Mouse (Mus musculus) regulatory T cell (primary cell): Measurements from ENCODE around the gene Ctbp2.

ENCODE experiments used
- in situ Hi-C: fragments of 300-600 bp; cut with MboI, MseI; formaldehyde crosslinking; loops from one replicate; pipeline ENCODE4 v1.15.1; 2025; ENCODE audit warnings: high pct_unique_total_duplicates

The Ctbp2 gene

GRCm38 (mm10) chr7:133009676-133010075 lies 114.5 kb downstream of the Ctbp2 start:
- in situ Hi-C loops: no loop called here

GRCm38 (mm10) chr7:133008663-133009062 lies 115.5 kb downstream of the Ctbp2 start:
- in situ Hi-C loops: no loop called here

- in situ Hi-C loops: no loop called here
Measured at GRCm38 (mm10) chr7:133007343-133007742, 116.8 kb downstream of the Ctbp2 start.

- in situ Hi-C loops: no loop called here
Measured at GRCm38 (mm10) chr7:133005772-133006171, 118.4 kb downstream of the Ctbp2 start.

GRCm38 (mm10) chr7:133003421-133003820 lies 120.7 kb downstream of the Ctbp2 start:
- in situ Hi-C loops: loop anchor here (5.0 kb wide), 1 partner anchor 351 kb away; no protein-coding TSS in a partner anchor

DNA sequence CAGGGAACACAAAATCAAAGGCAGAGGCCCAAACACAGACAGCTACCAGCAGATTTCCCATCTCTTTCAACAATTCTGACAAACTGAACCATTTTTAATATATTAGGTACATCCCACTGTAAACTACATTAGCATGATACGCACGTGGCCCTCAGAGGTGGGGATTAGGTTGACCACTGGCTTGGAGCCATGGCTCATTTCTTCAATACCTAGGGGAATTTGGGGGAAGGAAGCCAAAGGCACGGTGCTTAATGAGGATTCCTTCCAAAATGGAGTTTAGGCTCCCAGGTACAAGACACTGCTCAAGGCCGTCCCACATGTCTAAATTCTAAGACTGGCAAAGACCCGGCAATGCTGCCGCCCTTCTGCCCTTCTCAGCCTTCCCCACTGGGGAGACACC lies 121.9 kb downstream of the Ctbp2 start:
- in situ Hi-C loops: loop anchor here (5.0 kb wide), 1 partner anchor 350 kb away; no protein-coding TSS in a partner anchor

- in situ Hi-C loops: loop anchor here (5.0 kb wide), 1 partner anchor 349 kb away; no protein-coding TSS in a partner anchor
Measured at GRCm38 (mm10) chr7:133001388-133001787, 122.8 kb downstream of the Ctbp2 start.

GRCm38 (mm10) chr7:132999061-132999460 lies 125.1 kb downstream of the Ctbp2 start:
- in situ Hi-C loops: no loop called here

GRCm38 (mm10) chr7:132998639-132999038 lies 125.5 kb downstream of the Ctbp2 start:
- in situ Hi-C loops: no loop called here

DNA sequence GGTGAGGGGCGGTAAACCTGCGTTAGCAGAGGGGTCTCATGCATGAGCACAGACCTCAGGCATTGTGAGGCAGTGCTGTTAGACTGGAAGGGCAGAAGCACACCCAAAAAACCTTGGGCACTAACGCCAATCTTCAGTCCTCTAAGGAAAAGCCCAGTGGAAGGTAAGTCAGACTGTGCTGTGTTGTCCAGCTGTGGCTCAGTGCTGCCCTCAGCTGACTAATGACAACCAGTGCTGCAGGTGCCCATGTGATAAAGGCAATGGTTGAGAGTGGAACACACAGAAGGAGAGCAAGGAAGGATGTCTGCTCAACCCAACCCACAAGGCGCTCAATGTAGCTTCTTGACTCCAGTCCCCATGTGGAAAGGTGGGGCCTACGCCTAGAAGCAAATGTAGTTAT lies 127.8 kb downstream of the Ctbp2 start:
- in situ Hi-C loops: no loop called here

GRCm38 (mm10) chr7:132994628-132995191 lies 129.4 kb downstream of the Ctbp2 start:
- in situ Hi-C loops: no loop called here

- in situ Hi-C loops: no loop called here
Measured at GRCm38 (mm10) chr7:132994120-132994519, 130.0 kb downstream of the Ctbp2 start.

- in situ Hi-C loops: no loop called here
Measured at GRCm38 (mm10) chr7:132992967-132993615, 131.1 kb downstream of the Ctbp2 start.

DNA sequence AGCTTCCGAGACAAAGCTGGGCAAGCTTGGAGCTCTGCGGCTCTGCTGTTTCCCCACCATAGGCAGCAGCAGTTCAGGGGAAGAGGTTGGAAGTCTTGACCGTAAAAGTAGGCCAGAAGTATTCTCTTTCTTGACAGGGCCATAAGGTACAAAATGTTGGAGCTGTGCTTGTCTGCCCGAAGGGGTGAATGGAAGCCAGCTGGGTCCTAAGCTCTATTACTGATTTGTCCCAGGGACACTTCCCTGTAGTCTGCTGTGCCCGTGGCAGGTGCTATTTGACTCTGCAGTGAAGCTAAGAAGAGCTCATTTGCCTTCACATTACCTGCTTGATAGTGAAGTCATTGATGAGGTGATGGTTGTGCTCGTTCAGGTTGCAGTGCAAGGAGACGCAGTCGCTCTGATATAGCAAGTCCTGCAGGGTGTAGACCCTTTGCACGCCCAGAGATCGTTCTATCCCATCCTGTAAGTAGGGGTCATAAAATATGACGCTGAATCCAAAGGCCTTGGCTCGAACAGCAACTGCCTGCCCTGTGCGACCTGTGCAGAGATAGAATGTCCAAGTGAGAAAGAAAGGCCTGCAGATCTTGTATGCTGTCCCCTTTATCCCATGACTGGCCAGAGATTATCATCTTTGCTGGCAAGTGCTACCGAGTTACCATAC lies 132.8 kb downstream of the Ctbp2 start:
- in situ Hi-C loops: no loop called here

GRCm38 (mm10) chr7:132989839-132990238 lies 134.3 kb downstream of the Ctbp2 start:
- in situ Hi-C loops: no loop called here

GRCm38 (mm10) chr7:132982639-132983038 lies 141.5 kb downstream of the Ctbp2 start:
- in situ Hi-C loops: no loop called here

DNA sequence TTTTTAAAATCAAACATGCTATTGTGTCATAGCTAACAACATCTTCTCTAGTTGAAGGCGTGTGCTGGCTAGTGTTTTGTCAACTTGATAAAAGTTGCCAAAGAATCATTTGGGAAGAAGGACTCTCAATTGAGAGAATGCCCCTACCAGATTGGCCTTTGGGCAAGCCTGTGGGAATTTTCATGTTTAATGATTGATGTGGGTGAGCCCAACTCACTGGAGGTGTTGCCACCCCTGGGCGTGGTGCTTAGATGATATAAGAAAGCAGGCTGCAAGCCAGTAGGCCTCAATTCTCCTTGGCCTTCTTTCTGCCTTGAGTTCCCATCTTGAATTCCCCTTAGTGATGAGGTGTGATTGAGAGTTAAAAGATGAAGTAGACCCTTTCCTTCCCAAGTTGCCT lies 146.2 kb downstream of the Ctbp2 start:
- in situ Hi-C loops: loop anchor here (5.0 kb wide), 1 partner anchor 734 kb away; the partner anchor contains the start of gene Uros

DNA sequence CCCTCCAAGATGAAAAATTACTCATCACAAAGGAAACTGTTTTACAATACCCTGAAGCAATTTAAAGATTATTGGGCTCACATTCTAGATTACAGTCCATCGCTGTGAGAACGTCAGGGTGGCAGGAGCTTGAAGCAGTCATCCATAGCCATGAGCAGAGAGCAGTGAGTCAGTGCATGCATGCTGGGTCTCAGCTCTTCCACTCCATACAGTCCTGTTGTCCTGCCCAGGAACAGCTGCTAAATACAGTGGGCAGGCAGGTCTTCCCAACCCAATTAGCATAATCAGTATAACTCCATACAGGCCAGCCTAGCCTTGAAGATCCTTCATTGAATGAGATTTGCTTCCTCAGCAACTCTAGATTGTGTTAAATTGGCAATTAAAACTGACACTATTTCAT lies 148.1 kb downstream of the Ctbp2 start:
- in situ Hi-C loops: loop anchor here (5.0 kb wide), 1 partner anchor 736 kb away; the partner anchor contains the start of gene Uros

GRCm38 (mm10) chr7:132972079-132972478 lies 152.1 kb downstream of the Ctbp2 start:
- in situ Hi-C loops: no loop called here

DNA sequence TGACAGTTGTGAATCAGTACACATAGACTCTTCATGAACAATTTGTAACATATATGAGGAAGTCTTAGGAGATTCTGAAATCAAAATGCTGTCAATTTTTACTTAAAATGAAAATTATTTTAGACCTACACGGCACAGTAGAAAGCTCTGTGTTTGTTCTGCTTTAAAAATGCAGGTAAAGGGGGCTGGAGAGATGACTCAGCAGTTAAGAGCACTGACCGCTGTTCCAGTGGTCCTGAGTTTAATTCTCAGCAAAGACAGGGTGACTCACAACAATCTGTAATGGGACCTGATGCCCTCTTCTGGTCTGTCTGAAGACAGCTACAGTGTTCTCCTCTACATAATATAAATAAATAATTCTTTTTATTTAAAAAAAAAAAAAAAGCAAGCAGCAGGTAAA lies 158.4 kb downstream of the Ctbp2 start:
- in situ Hi-C loops: no loop called here

DNA sequence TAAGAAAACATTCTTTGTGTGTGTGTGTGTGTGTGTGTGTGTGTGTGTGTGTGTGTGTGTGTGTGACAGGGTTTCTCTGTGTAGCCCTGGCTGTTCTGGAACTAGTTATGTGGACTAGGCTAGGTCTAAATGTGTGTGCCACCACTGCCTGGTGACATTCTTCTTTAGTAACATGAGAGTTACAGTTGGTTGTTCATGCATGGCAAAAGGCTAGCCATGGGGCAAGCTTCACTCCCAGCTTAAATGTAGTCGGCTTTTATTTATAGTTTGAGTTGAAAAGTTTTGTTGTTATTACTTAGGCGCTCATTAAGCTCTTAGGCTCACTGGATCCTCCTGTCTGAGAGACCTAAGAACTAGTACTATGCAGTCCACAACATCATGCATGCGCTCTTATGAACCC lies 159.8 kb downstream of the Ctbp2 start:
- in situ Hi-C loops: no loop called here

- in situ Hi-C loops: no loop called here
Measured at GRCm38 (mm10) chr7:132950613-132951012, 173.5 kb downstream of the Ctbp2 start.

DNA sequence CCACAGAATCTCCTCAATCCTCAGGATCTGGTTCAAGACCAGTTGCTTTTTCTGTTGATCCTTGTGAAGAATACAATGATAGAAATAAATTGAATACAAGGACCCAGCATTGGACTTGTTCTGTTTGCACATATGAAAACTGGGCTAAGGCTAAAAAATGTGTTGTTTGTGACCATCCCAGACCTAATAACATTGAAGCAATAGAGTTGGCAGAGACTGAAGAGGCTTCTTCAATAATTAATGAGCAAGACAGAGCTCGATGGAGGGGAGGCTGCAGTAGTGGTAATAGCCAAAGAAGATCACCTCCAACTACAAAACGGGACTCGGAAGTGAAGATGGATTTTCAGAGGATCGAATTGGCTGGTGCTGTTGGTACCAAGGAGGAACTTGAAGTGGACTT lies 174.2 kb downstream of the Ctbp2 start:
- in situ Hi-C loops: no loop called here
